Mouse (Mus musculus) gastrocnemius, adult 2 months (tissue): ENCODE data around the gene Fh1. TPM values are rescaled to one million over a fixed set of nuclear protein-coding genes. Genes with fewer than 3 reads are reported as not detected.

ENCODE experiments used
- DNase-seq: peaks from one replicate; pipeline ENCODE4 v3.0.0; 2022
- H3K27ac ChIP-seq: fragments of 200-600 bp; 2 replicates; pipeline ENCODE4 v1.8.1; 2022; ENCODE audit warnings: mild to moderate bottlenecking
- H3K4me3 ChIP-seq: fragments of 200-600 bp; 2 replicates; pipeline ENCODE4 v1.8.1; 2022; ENCODE audit warnings: mild to moderate bottlenecking, moderate library complexity
- CTCF ChIP-seq: fragments of 200-600 bp; IDR thresholded peaks from 2 replicates; pipeline ENCODE4 v1.8.1; 2022; ENCODE audit warnings: antibody characterized with exemption, mild to moderate bottlenecking, moderate library complexity
- intact Hi-C: fragments of 180-260 bp; cut with DNase I; formaldehyde crosslinking; loops from one replicate; pipeline ENCODE4 v1.15.1; 2025
- total RNA-seq, 2 experiments: library from RNA; stranded (reverse); gene quantifications; 2 replicates each; pipeline ENCODE4 v1.2.3; 2021

Fh1 gene
- total RNA-seq, 2 experiments from 2014 or later: 231 to 325 TPM

DNA sequence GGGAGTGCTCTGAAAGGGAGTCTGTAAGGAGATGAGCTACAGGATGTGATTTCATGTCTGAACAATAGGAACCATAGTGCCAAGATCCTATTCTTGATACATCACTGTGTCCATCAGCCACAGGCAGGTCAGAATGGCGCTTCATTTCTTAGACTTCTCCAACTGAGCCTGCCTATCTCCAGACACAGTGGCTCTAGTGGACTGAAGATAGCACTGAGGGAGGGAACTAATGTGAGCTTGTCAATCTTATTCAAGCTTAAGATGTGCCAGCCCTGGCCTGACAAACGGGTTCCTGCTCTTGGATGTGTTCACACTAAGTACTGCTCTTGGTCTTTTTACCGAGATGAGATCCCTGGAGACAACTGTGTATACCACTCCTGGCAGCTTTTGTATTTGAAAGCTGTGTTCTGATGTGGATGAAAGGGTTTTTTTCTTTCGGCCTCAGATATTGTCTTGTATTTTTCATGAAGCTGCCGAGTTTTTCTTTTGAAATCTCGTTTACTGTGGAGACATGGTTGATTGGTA is 59.8 kb downstream of the Fh1 start:
- Histone ChIP-seq H3K4me3 (no peak overlapping the region), H3K27ac (no peak overlapping the region)
- intact Hi-C loops: no loop called here
- no peak for DNase-seq
- TF ChIP-seq CTCF: no peak

DNA sequence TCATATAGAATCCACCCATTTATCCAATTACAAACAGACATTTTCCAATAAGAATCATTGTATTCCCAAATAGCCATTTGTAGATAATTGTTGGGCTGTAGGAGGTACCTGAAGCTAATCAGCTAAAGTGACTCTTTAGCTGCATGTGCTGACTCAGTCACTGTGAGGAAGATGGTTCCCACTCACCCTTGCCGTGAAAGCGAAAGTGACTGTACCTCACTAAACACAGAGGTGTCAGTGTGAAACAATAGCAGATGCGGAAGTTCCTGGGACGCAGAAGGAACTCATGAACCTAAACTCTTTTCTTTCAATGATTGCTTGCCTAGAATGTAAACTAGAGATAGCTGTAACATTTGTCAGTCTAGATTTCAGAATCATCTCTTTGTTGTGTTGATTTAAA is 61.1 kb downstream of the Fh1 start:
- no peak for TF ChIP-seq CTCF
- Histone ChIP-seq H3K4me3 (no peak overlapping the region), H3K27ac (no peak overlapping the region)
- no peak for DNase-seq
- intact Hi-C loops: no loop called here

DNA sequence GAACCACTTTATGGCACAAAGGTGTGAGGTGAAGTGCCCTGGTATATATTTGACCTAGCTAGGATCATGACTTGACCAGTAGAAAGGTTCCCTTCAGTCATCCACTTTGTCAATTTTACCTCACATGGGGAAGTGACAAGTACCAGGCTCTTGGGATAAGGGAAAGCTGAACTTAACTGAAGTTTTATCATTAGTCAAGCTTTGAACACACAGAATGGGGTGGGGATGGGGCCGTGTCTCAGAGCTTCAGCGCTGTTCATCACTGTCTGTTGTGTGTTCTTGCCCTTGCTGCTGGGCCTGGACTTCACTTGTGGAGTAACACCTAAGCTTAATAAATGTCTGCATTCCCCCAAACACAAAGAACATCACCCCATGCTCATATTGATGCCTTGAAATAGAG is 63.1 kb downstream of the Fh1 start:
- Histone ChIP-seq H3K27ac (no peak overlapping the region), H3K4me3 (no peak overlapping the region)
- no peak for TF ChIP-seq CTCF
- intact Hi-C loops: no loop called here
- no peak for DNase-seq

DNA sequence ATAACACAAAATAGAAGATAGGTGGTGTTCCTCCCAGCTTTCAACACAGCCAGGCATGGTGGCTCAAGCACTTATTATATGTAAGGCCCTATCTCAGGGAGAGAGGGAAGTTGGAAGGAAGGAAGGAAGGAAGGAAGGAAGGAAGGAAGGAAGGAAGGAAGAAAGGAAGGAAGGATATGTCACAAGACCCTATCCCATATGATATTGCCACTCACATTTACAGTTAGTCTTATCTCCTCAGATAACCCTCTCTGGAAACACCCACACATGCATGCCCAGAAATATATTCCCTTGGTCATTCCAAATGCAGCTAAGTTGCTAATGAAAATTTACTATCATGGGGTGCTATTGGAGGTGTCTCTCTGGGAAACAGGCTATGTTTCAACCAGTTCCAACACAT is 63.6 kb downstream of the Fh1 start:
- no peak for TF ChIP-seq CTCF
- intact Hi-C loops: no loop called here
- Histone ChIP-seq H3K27ac (no peak overlapping the region), H3K4me3 (no peak overlapping the region)
- no peak for DNase-seq

DNA sequence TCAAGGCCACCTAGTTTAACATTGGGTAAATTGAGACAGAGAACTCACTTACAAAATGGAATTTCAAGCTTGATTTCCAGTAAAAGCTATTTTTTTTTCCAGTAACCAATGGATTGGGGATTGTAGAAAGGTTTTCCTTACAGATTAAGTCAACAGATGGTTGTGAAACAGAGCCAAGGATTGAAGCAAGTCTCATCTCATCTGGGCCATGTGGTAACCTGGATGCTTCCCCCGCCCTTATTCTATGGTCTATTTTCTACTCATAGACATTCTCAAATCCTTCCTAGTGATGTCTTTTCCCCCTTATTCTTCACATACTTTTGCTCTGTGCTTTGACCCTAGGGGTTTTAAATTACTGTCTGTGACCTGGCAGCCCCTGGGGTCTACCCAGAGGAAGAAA is 70.8 kb downstream of the Fh1 start:
- H3K27ac ChIP-seq: no peak overlapping the region
- intact Hi-C loops: no loop called here
- no peak for DNase-seq
- TF ChIP-seq CTCF: no peak
- no peak overlapping the region for H3K4me3 ChIP-seq

DNA sequence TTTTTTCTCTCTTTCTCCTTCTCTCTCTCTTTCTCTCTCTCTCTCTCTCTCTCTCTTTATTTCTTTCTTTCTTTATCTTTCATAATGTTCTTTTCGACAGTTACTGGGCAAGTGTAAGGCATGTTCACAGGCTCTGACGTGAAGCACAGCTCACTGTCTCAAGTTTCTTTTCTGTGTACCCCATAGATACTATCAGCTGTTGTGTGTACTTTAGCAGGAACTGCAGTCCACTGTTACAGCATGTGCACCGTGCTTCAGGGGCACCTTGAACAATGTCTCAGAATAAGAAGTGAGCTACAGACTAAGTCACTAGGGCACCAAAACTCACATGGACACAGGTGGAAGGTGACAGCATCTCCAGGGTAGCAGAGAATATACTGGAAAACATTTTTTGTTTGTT is 73.0 kb downstream of the Fh1 start:
- DNase-seq: no peak
- intact Hi-C loops: no loop called here
- TF ChIP-seq CTCF: no peak

DNA sequence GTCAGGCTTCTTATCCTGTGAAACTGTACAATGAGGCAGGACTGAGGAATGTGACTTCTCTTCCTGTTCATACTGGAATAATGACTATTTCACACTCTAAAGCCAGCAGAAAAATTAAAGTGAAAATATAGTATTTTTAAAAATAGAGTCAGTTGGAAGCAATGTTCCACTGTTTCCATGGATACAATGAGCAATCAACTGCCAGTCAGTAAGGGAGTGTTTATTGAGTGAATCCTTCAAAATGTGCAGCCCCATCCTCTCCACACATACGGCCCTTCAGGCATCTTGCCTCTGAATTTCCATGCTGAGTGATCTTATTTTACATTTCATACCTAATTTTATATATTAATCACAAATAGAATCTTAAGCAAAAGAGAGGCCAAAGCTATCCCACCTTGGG is 74.8 kb downstream of the Fh1 start:
- DNase-seq: no peak
- Histone ChIP-seq H3K4me3 (no peak overlapping the region), H3K27ac (no peak overlapping the region)
- intact Hi-C loops: no loop called here
- TF ChIP-seq CTCF: no peak

More for the DNA sequence above, 73.0 kb downstream of the Fh1 start:
- H3K27ac ChIP-seq: no peak overlapping the region
- no peak overlapping the region for H3K4me3 ChIP-seq

Other genes starting within 250 kb of the Fh1 start
- gene Rgs7, start 133.1 kb downstream of the Fh1 start, total RNA-seq: under 1 TPM in 1 of 2 experiments, not detected in 1; 0.17 TPM
- gene Kmo, start 5.3 kb downstream of the Fh1 start, total RNA-seq: under 1 TPM in 1 of 2 experiments, not detected in 1; 0.15 TPM
- 1 to 10 TPM; 2.5 to 3.8 TPM for gene Opn3, start 67.1 kb upstream of the Fh1 start, total RNA-seq
- gene Chml, start 67.3 kb upstream of the Fh1 start, total RNA-seq: 1 to 10 TPM; 3.0 to 3.4 TPM
- not detected for gene Wdr64, start 73.0 kb upstream of the Fh1 start, total RNA-seq